Comparison of ENCODE assay signal across 8 mouse cellular contexts in the genomic region with DNA sequence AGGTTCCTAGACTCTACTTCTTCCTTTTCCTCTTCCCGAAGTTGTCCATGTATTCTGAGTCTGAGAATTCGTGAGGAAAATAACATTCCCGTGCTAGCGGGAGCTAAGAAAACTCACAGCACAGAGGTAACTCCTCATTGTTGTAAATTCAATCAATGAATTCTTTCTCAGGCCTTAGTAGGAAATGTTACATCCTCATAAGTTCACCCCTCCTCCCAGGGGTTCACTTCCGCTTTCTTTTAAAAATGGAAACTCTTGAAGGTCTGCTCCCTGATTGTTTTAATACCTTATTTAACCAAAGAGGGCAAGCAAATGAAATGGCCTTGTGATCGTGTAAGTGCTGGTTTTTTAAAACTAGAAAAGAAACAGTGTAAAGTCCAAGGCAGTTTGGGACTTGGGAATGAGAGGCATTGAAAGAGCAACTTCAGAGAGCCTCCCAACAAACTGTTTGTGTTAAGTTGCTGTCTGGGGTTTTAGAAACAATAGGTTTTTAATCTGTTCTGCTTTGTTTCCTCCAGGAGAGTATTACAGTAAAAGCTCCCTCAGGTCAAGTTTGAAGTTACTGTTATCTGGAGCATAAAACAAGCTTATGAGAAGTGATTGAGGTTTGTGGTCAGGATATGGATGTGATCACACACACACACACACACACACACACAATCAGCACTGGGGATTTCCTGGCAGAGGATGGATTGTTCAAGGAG. TPM values are rescaled to one million over a fixed set of nuclear protein-coding genes. Genes with fewer than 3 reads are reported as not detected.
DNase-seq lines count a peak whose midpoint lies in the region.

No protein-coding gene starts in this region.

- peak; percentile 40 for DNase-seq in NIH3T3 (ENCODE audit: low read depth)
- DNase-seq in cerebellum, adult 8-10 months, result peak; percentile 3
- DNase-seq in gastrocnemius, postnatal 4 days (ENCODE audit: low spot score in 2 of 2), result peak; percentile 26 to 31
- DNase-seq in heart, postnatal 4 days, result peak; percentile 22
- peak; percentile 24 for DNase-seq in kidney, postnatal 14 days
- peak; percentile 24 to 68 for DNase-seq in lung, adult 18-20 months
- DNase-seq in natural killer cell, adult 2 months (ENCODE audit: low spot score in 2 of 2), result peak; percentile 9 to 64
- peak; percentile 11 for DNase-seq in testis, postnatal 14 days (ENCODE audit: low spot score)

RNA-seq across cellular contexts. Expression of a gene that starts 36.5 kb away (rescaled TPM):
- total RNA-seq in gastrocnemius, postnatal 4 days (2021), result 100 to 1,000 TPM in 1 of 2 experiments, 10 to 100 TPM in 1; 93.0 to 116 TPM
- total RNA-seq in heart, postnatal 4 days (2021), result 100 to 1,000 TPM in 1 of 2 experiments, 10 to 100 TPM in 1; 99.1 to 109 TPM

Comparison
In these comparisons a context has a peak if more than half of its experiments do, and no peak if none do; other contexts are left out.
1. Peak in every context shown above with its lines: DNase-seq.